Mouse (Mus musculus) embryo, embryonic 9.5 days (tissue): ENCODE measurements at regions not wholly inside any gene's neighbourhood (a gene's known extent, or its start where the extent isn't known, plus 50 kb on each side); places are given as distances from the start of the nearest gene placed in this dataset.

Source experiments
- DNase-seq: peaks from one replicate; pipeline ENCODE4 v3.0.0-alpha.2; 2017; ENCODE audit errors: extremely low spot score

- no peak for DNase-seq
These were observed 3791.9 kb downstream of the 9330182O14Rik start for GRCm38 (mm10) chr15:43926034-43926433.

GRCm38 (mm10) chr15:43933608-43934007 lies 3799.4 kb downstream of the 9330182O14Rik start:
- DNase-seq: no peak

- DNase-seq: no peak
These were observed 3806.3 kb downstream of the 9330182O14Rik start for GRCm38 (mm10) chr15:43940424-43940823.

- DNase-seq: no peak
These were observed 3806.7 kb downstream of the 9330182O14Rik start for GRCm38 (mm10) chr15:43940905-43941304.

GRCm38 (mm10) chr15:43942002-43942660 lies 3808.0 kb downstream of the 9330182O14Rik start:
- DNase-seq: no peak

- no peak for DNase-seq
These were observed 3850.8 kb downstream of the 9330182O14Rik start for GRCm38 (mm10) chr15:43984991-43985390.

- DNase-seq: peak; percentile 4
These were observed 3857.1 kb downstream of the 9330182O14Rik start for GRCm38 (mm10) chr15:43991229-43991628.

- no peak for DNase-seq
These were observed 3858.8 kb downstream of the 9330182O14Rik start for GRCm38 (mm10) chr15:43992936-43993335.

- no peak for DNase-seq
These were observed 3892.4 kb downstream of the 9330182O14Rik start for GRCm38 (mm10) chr15:44026468-44027028.

- no peak for DNase-seq
These were observed 3901.7 kb downstream of the 9330182O14Rik start for GRCm38 (mm10) chr15:44035900-44036299.

- no peak for DNase-seq
These were observed 3903.7 kb downstream of the 9330182O14Rik start for GRCm38 (mm10) chr15:44037893-44038292.

GRCm38 (mm10) chr15:44050565-44051274 lies 3916.6 kb downstream of the 9330182O14Rik start:
- DNase-seq: no peak

- DNase-seq: no peak
These were observed 3930.7 kb downstream of the 9330182O14Rik start for GRCm38 (mm10) chr15:44064855-44065254.

- no peak for DNase-seq
These were observed 3949.5 kb downstream of the 9330182O14Rik start for GRCm38 (mm10) chr15:44083680-44084079.

- DNase-seq: no peak
These were observed 3978.3 kb downstream of the 9330182O14Rik start for GRCm38 (mm10) chr15:44112328-44112944.

GRCm38 (mm10) chr15:44134213-44134612 lies 4000.0 kb downstream of the 9330182O14Rik start:
- no peak for DNase-seq
